Mouse (Mus musculus) forebrain, postnatal 0 days (tissue): ENCODE data around the gene Plcb4. TPM values are rescaled to one million over a fixed set of nuclear protein-coding genes. Genes with fewer than 3 reads are reported as not detected.

Source experiments
- ATAC-seq: fragments of 200-750 bp; cut with Nextera tagmentation; 2 replicates; pipeline ENCODE4 v1.8.0; 2017; ENCODE audit warnings: mild to moderate bottlenecking, moderate library complexity
- DNase-seq: peaks from one replicate; pipeline ENCODE4 v3.0.0-alpha.2; 2015
- H3K27ac ChIP-seq: fragments of 300-500 bp; sonication (generic); 2 replicates; pipeline ENCODE4 v1.5.1; 2014; ENCODE audit warnings: low read depth, mild to moderate bottlenecking, antibody characterized with exemption, low read length, moderate library complexity, mixed read lengths
- H3K27me3 ChIP-seq: fragments of 300-500 bp; sonication (generic); 2 replicates; pipeline ENCODE4 v1.6.1; 2014; ENCODE audit warnings: mild to moderate bottlenecking, low read length, mixed read lengths; ENCODE audit not compliant: insufficient read depth
- H3K36me3 ChIP-seq: fragments of 300-500 bp; sonication (generic); 2 replicates; pipeline ENCODE4 v1.6.1; 2014; ENCODE audit warnings: mild to moderate bottlenecking, moderate library complexity; ENCODE audit not compliant: insufficient read depth
- H3K4me1 ChIP-seq: fragments of 300-500 bp; sonication (generic); 2 replicates; pipeline ENCODE4 v1.6.1; 2014; ENCODE audit warnings: antibody characterized with exemption; ENCODE audit not compliant: insufficient read depth
- H3K4me2 ChIP-seq: fragments of 300-500 bp; sonication (generic); 2 replicates; pipeline ENCODE4 v1.6.1; 2014; ENCODE audit warnings: low read depth, mild to moderate bottlenecking, moderate library complexity
- H3K4me3 ChIP-seq: fragments of 300-500 bp; sonication (generic); 2 replicates; pipeline ENCODE4 v1.5.1; 2014; ENCODE audit warnings: low read depth, low read length, mixed read lengths
- H3K9ac ChIP-seq: fragments of 300-500 bp; sonication (generic); 2 replicates; pipeline ENCODE4 v1.6.1; 2014; ENCODE audit warnings: mild to moderate bottlenecking
- H3K9me3 ChIP-seq: fragments of 300-500 bp; sonication (generic); 2 replicates; pipeline ENCODE4 v1.6.1; 2016; ENCODE audit warnings: low read length
- CTCF ChIP-seq: sonication (generic); IDR thresholded peaks from 2 replicates; pipeline ENCODE4 v1.5.1; 2016; ENCODE audit warnings: antibody characterized with exemption, control low read depth, low read depth
- WGBS: fragments of 180-500 bp; shearing (Covaris S2); extraction: QIAGEN DNeasy Blood & Tissue Kit; methylation state at CpG from one replicate; pipeline ENCODE4 v1.1.7; 2014; 5-methylcytosine and 5-hydroxymethylcytosine counted together
- polyA plus RNA-seq: library from polyadenylated mRNA; unstranded; fragments of >200 nt; fragmentation: Nextera tagmentation; extraction: Ambion mirVana; gene quantifications from 2 replicates; pipeline ENCODE4 v1.2.1, GENCODE M21; 2015
- total RNA-seq: library from RNA; depleted of rRNA; stranded (reverse); fragments of >200 nt; gene quantifications from 2 replicates; pipeline ENCODE4 v1.2.3, GENCODE M21; 2014

Gene Plcb4
- total and polyA plus RNA-seq, 2 experiments from 2014 or later = 15.5 to 39.7 TPM

DNA sequence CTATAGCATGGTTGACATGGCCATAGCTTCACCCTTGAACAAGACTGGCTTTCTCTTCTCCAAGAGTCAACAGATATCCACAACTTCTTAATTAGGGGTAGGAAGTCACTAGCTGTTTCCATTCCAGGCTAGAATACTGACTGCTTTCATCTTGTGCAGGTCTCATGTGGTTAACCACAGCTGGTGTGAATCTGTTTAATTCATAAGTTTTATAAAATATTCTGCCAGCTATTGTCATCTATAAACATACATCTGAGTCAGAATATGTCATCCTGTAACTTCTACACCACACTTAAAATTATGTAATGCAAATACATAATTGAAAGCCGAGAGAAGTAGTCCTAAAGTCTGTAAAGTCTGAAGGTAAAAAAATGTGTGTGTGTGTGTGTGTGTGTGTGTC lies 164.9 kb downstream of the Plcb4 start:
- Histone ChIP-seq H3K36me3 (no peaks in the 10 kb centered on the region), H3K27me3 (no peaks in the 10 kb centered on the region), H3K4me3 (no peak overlapping the region), H3K4me1 (0 out of 2 replicates have a peak, but pooled peaks cover 3% of the 10 kb centered on the region), H3K9me3 (no peaks in the 10 kb centered on the region), H3K27ac (no peak overlapping the region), H3K9ac (no peak overlapping the region), H3K4me2 (no peak overlapping the region)
- DNase-seq (no peak), ATAC-seq (no peak)
- TF ChIP-seq CTCF = no peak
- WGBS = 89% methylated on average over 1 of the region's 1 CpGs

DNA sequence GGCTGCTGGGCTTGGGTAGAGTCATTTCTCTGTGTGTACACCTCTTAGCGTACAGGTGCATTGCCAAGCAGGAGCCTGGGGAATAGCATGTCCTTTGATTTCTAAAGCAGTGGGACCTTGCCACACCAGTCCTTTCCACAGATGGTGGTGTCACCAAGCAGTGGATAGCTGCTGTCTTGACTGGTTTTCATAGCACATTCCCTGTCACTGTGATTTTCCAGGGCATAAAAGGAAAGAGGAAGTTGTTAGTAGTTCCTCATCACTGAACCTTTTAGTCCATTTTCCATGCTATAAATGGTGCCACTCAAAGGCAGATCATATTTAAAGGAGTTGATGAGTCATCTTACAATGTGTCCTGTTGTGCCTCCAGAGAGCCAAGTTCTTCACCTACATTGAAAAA lies 165.9 kb downstream of the Plcb4 start:
- 0 out of 2 replicates have a peak, but pooled peaks cover 3% of the 10 kb centered on the region for H3K4me1 ChIP-seq
- H3K9me3 ChIP-seq = no peaks in the 10 kb centered on the region
- ATAC-seq (no peak), DNase-seq (no peak)
- no peaks in the 10 kb centered on the region for H3K27me3 ChIP-seq
- H3K9ac ChIP-seq = no peak overlapping the region
- no peak overlapping the region for H3K27ac ChIP-seq
- no peak overlapping the region for H3K4me2 ChIP-seq
- no peaks in the 10 kb centered on the region for H3K36me3 ChIP-seq
- 97% methylated on average over 1 of the region's 1 CpGs for WGBS
- no peak overlapping the region for H3K4me3 ChIP-seq
- TF ChIP-seq CTCF = no peak

DNA sequence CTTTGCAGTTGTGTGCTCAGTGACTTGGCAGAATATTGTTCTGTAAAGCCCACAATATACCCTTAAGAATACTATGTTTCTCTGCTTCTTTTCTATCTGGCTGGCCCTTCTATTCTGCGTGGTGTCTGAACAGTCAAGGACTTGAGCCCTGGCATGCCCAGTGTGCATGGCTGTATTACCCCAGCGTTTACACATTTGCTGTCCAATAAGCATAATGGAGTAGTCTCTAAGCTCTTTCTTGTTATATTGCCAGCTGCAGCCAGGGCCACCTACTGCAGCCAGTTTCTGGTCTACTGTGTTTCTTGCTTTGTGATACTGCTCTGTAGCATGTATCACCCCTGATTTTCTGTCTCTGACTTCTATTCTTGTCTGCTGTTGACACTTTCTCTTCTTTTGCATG lies 166.8 kb downstream of the Plcb4 start:
- Histone ChIP-seq H3K9ac (no peak overlapping the region), H3K4me3 (no peak overlapping the region), H3K9me3 (no peaks in the 10 kb centered on the region), H3K4me1 (0 out of 2 replicates have a peak, but pooled peaks cover 3% of the 10 kb centered on the region), H3K27ac (no peak overlapping the region), H3K36me3 (no peaks in the 10 kb centered on the region), H3K27me3 (no peaks in the 10 kb centered on the region), H3K4me2 (no peak overlapping the region)
- TF ChIP-seq CTCF = no peak
- DNase-seq = peak; percentile 10
- WGBS = 63% methylated on average over 2 of the region's 2 CpGs
- ATAC-seq = no peak

- WGBS = 75% methylated on average over 3 of the region's 3 CpGs
- 0 out of 2 replicates have a peak, but pooled peaks cover 3% of the 10 kb centered on the region for H3K4me1 ChIP-seq
- no peak overlapping the region for H3K27ac ChIP-seq
- no peak overlapping the region for H3K4me2 ChIP-seq
- DNase-seq = no peak
- H3K9me3 ChIP-seq = no peaks in the 10 kb centered on the region
- H3K27me3 ChIP-seq = no peaks in the 10 kb centered on the region
- no peak for TF ChIP-seq CTCF
- no peak for ATAC-seq
- no peak overlapping the region for H3K9ac ChIP-seq
- H3K36me3 ChIP-seq = no peaks in the 10 kb centered on the region
- H3K4me3 ChIP-seq = no peak overlapping the region
Measured at GRCm38 (mm10) chr2:135826616-135827360, 168.0 kb downstream of the Plcb4 start.

- Histone ChIP-seq H3K27me3 (no peaks in the 10 kb centered on the region), H3K4me1 (0 out of 2 replicates have a peak, but pooled peaks cover 3% of the 10 kb centered on the region), H3K4me3 (no peak overlapping the region), H3K27ac (no peak overlapping the region), H3K4me2 (no peak overlapping the region), H3K9ac (no peak overlapping the region), H3K9me3 (no peaks in the 10 kb centered on the region), H3K36me3 (no peaks in the 10 kb centered on the region)
- no peak for TF ChIP-seq CTCF
- no peak for ATAC-seq
- DNase-seq = no peak
- WGBS = 73% methylated on average over 2 of the region's 2 CpGs
Measured at GRCm38 (mm10) chr2:135828446-135828845, 169.6 kb downstream of the Plcb4 start.

DNA sequence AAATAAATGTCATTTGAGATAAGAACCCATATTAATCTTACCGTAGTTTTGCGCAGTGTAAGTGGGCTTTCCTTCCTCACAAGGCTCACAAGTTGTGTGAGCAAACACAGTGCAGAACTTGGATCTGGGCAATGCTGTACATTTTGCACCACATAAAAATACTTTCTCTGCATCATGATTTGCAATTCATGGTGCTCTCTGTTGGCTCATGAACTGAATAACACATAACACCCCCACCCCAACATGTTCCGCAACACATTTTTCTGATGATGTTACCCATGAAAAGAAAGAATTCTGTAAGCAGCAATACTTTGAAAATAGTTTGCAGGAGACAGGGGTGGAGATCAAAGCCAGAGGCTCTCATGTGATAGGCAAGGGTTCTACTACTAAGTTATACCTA lies 174.9 kb downstream of the Plcb4 start:
- Histone ChIP-seq H3K27ac (no peak overlapping the region), H3K9ac (no peak overlapping the region), H3K27me3 (no peaks in the 10 kb centered on the region), H3K9me3 (no peaks in the 10 kb centered on the region), H3K4me1 (no peaks in the 10 kb centered on the region), H3K4me2 (no peak overlapping the region), H3K4me3 (no peak overlapping the region), H3K36me3 (no peaks in the 10 kb centered on the region)
- TF ChIP-seq CTCF = no peak
- ATAC-seq (peak; percentile 47; the same call in 1 of the 2 replicates), DNase-seq (peak; percentile 33)
- 75% methylated on average over 3 of the region's 3 CpGs for WGBS

DNA sequence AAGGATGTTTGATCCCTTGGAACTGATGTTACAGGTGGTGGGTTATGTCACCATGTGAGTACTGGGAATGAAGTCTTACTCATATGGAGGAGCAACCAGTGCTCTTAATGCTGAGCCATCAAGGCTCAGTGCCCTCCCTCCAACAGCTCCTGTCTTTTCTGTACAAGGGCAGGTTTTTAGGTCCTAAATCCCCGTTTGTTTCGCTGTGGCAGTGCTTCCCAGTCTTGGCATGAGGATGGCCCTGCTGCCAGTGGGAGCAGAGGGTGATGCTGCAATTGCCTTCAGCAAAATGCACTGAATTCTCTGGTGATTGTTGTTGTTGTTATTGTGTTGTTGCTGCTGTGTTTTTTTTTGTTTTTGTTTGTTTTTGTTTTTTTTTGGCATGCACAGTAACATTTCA lies 175.6 kb downstream of the Plcb4 start:
- no peak overlapping the region for H3K4me2 ChIP-seq
- DNase-seq = no peak

More for the DNA sequence above, 175.6 kb downstream of the Plcb4 start:
- no peaks in the 10 kb centered on the region for H3K36me3 ChIP-seq
- H3K27ac ChIP-seq = no peak overlapping the region
- no peak overlapping the region for H3K4me3 ChIP-seq
- no peaks in the 10 kb centered on the region for H3K9me3 ChIP-seq
- no peaks in the 10 kb centered on the region for H3K4me1 ChIP-seq
- no peak for ATAC-seq
- no peak overlapping the region for H3K9ac ChIP-seq
- H3K27me3 ChIP-seq = no peaks in the 10 kb centered on the region
- WGBS = 64% methylated on average over 2 of the region's 2 CpGs
- no peak for TF ChIP-seq CTCF
